Mouse (Mus musculus): Measurements from ENCODE around the gene Ormdl1.

GRCm38 (mm10) chr1:53324277-53324676, 27.4 kb downstream of the Ormdl1 start:
- TF ChIP-seq CTCF (IDR thresholded peaks at IDR 0.05; ENCODE audit: low read depth, low read length): no peak
- no peak for TF ChIP-seq POLR2A (IDR thresholded peaks at IDR 0.05; ENCODE audit: insufficient read depth, low read length)
- no peak for TF ChIP-seq EP300 (IDR thresholded peaks at IDR 0.05; ENCODE audit: insufficient read depth, low read depth, low read length)
